Mouse (Mus musculus) left cerebral cortex, postnatal 36 days (tissue): Measurements from ENCODE around the gene Ddx59. TPM values are rescaled to one million over a fixed set of nuclear protein-coding genes. Genes with fewer than 3 reads are reported as not detected.
A peak's percentile ranks its signal among the peaks of the same experiment; 100 is the strongest.

Experiments
- DNase-seq, 2 experiments: peaks; one replicate each; pipeline ENCODE4 v3.0.0; 2021 to 2022; ENCODE audit warnings: low spot score in 2 of 2, mixed read lengths in 1 of 2
- intact Hi-C: fragments of 180-260 bp; cut with DNase I; formaldehyde crosslinking; loops from one replicate; pipeline ENCODE4 v1.15.1; 2025
- total RNA-seq, 2 experiments: library from RNA; stranded (reverse); gene quantifications; 2 replicates each; pipeline ENCODE4 v1.2.3; 2021

Ddx59 gene
- 10 to 100 TPM in 1 of 2 experiments, 1 to 10 TPM in 1; 9.5 to 11.5 TPM for total RNA-seq

DNA sequence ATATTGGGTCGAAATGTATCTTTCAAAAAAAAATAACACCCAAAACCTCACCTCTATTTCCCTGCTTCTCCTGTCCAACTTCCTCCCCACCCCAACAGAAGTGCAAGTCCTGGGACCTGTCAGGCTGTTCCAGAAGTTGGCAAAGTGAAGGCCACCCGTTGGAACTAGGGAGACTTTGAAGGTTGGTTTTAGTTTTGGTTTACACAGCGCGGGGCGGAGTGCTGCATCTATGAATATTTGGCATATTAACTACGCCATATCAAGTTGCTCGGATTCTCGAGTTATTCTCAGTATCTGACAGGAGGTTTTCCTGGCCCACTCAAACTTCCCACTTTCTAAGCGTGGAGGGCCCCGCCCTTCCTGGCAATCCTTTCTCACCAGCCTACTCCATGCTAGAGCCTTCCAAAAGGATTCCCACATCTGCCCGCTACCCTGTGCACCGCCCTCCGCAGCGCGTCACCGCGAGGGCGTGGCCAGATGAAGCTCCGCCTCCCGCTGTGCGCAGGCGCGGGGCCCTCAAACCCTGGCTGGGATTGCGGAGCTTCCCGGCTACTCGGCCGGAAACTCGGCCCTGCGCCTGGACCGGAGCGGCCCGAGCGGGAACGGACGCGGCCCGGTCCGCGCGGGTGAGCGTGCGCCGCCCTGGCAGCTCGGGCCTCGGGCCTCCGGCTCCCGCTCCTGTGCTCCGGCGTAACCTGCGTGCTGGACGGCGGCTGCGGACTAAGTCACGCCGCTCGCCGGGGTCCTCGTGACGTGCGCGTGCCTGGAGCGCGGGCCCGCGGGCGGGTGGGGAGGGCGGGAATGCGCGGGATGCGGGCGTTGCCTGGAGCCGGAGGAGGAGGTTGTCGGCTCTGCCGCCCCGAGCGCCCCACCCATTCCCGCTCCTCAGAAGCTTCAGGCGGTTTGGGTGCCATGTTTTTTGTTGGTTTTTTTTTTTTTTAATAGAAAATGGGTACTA is at the start of gene Ddx59:
Gene Ddx59, plus strand, starts transcription at position 474 of the 958 bp plus-strand sequence.
- intact Hi-C loops, result loop anchor here (1.0 to 10.0 kb wide), 2 partner anchors 69 to 110 kb away; partner anchors contain the start of gene Camsap2
- DNase-seq, result peak; percentile 98 to 99

DNA sequence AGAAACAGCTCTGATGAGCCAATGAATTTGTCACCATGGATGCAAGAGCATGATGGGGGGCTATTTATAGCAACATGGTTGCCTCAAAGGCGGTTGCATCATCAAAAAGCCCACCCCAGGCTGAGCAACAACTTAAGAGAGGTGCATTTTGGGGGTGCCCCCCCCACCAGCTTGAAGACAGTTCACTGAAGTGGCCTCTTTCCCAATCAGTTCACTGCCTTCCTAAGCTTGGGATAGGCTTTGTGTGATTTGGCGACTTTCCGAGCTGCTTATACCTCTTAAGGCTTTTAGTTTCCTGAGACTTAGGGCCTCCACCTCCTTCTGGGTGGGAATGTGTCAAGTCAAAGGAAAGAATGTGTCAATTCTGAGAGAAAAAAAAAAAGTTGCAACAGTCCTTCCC is 49.1 kb upstream of the Ddx59 start:
- DNase-seq, result no peak
- intact Hi-C loops, result no loop called here

DNA sequence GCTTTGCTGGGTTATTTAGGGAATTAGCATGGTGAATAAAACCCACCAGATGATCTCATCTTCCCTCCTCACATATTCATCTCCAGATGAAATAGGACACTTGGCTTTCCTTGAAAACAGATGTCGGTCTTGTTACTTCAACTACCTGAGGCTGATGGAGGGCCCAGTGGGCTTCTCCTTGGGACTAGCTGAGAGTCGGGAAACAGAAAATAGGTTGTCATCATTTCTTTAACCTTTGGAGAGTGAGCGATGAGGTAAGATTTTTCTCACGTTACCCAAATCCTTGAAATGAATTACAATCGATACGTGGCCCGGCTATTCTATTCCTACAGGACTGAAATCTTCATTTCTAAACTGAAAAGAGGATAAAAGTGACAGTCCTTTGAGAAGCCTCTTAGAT is 35.8 kb upstream of the Ddx59 start:
- no peak for DNase-seq
- intact Hi-C loops, result no loop called here

DNA sequence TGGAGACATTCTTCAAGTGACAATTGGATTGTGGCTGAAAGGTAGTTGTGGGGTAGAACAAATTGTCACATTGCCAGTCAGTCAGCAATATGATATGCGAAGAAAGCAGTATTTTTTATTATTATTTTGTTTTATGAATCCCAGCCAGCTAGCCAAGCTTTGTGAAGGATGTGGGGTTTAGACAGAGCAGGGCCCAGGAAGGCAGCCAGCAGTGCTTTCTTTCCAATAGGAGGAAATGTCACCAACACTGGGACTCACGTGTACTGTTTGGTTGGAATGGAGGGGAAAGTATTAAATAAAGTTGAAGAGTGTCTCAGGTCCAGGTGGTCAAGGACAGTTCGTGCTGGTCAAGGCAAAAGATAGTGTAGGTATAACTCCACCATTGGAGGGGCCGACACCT is 34.9 kb upstream of the Ddx59 start:
- DNase-seq, result no peak
- intact Hi-C loops, result no loop called here

DNA sequence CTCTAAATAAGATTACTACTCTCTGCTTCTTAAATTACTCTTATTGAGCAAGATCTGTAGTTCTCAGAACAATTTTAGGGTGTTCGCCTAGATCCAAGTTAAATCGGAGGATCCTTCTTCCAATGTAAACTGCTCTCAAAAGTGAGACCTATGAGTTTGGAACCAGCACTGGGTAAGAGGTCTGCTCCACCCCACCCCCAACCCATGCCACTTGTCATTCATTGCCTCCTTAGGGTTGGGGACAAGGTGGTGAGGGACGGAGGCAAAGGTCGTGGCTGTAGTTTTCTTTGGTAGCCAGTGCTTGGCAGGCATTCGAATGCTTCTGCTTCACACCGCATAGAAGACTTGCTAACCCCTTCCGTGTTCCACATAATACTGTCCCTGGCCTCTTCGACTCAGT is 34.5 kb upstream of the Ddx59 start:
- intact Hi-C loops, result no loop called here
- DNase-seq, result no peak

DNA sequence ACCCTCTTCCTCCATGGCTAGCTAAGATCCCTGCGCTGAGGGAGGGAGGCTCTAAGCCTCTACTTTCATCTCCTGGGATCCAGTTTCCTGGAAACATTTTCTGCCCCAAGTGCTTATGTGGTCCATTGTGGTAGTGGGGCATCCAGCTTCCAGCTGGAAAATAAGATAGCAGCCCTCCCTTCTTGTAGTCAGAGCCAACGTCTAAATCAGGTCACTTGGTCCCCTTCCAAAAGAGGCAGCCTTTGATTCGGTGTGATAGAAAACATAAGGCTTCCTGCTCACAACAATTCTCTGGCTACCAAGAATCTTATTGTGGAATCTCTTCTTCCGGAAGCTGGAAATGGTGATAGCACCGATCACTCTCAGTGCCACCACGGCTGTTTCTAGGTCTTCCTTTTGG is 33.9 kb upstream of the Ddx59 start:
- no peak for DNase-seq
- intact Hi-C loops, result no loop called here

DNA sequence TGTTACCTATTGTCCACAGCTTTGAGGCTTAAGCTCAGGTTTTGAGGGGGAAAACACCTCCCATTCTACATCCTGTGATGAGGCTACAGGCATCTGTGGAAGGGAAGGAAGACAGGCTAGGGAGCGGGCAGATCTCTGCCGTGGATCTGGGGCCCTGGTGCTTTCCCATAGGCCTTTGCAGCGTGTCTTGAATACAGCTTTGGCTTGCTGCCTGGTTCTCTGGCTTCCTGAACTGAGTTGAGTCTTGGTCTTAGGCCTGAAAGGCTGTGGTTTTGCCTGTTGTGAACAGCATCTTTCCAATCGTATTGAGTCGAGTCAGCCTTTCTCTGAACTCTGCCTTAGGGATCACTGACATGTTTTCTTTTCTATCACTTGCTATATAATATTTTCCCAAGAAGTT is 33.5 kb upstream of the Ddx59 start:
- DNase-seq, result no peak
- intact Hi-C loops, result no loop called here

DNA sequence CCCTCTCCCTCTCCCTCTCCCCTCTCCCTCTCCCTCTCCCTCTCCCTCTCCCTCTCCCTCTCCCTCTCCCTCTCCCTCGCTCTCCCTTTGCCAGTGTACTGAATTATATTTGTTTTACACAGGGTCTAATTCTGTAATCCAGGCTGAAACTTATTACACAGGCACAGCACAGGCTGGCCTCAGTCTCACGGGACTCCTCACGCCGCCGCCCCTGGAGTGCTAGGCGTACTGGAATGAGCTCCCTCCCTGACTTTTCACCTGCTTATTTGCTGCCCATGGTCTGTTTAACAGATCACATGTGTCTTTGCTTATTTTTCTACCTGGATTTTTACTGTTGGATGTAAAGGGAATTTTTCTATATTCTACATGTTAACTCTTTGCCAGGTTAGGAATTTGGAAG is 28.2 kb upstream of the Ddx59 start:
- intact Hi-C loops, result no loop called here
- DNase-seq, result no peak

DNA sequence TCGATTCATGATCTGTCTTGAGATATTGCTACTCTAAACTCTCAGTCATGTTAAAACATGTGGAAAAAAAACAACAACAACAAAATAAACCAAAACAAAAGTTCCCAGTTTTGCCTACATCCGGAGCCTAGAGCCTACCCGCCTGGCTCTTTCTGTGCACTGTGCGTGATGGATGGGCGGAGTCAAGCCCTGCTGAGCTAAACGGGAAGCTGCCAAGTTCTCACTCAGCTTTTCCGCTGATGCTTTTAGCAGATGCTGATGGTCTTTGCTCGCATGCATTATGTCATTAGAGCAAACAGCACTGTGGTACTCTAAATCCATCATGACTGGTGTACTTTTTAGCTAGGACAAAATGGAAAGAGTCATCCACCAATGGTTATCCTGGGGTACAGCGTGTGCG is 20.6 kb upstream of the Ddx59 start:
- DNase-seq, result no peak

DNA sequence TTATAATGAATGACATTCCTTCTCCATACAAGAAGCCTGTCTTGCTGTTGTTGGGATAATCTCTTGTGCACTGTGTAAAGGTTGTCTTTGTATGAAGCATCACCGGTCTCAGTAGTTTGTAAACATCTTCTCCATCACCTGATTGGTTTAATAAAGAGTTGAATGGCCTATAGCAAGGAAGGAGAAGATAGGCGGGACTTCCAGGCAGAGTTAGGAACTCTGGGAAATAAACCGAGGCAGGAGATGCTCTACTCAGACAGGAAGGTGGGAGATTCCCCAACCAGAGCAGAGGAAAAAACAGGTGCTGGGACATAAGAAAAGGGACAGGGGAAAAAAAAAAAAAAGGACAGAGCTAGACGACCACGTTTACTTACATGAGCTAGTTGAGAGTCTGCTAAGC is 20.0 kb upstream of the Ddx59 start:
- intact Hi-C loops, result no loop called here

More for the DNA sequence above, 20.6 kb upstream of the Ddx59 start:
- intact Hi-C loops, result no loop called here

DNA sequence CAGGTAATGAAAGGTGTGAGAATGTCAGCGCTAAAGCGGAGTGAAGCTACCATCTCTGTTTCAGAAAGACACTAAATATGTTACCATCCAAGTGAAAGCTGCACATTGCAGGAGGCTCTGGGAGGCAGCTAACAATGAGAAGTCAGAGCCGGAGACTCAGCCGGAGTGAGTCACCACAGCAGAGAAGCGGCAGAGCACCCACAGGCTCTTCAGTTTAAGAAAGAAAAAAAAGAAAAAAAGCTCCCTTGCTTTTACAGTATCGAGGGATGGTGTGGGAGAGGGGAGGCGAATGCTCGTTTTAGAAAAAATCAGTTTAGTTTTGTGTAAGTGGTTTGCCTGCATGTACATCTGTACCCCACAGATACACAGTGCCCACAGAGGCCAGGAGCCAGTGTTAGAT is 13.8 kb upstream of the Ddx59 start:
- intact Hi-C loops, result loop anchor here (5.0 kb wide), 1 partner anchor 54 kb away; the partner anchor contains the start of gene Camsap2
- peak; percentile 54 to 58 for DNase-seq

More for the DNA sequence above, 20.0 kb upstream of the Ddx59 start:
- DNase-seq, result no peak

DNA sequence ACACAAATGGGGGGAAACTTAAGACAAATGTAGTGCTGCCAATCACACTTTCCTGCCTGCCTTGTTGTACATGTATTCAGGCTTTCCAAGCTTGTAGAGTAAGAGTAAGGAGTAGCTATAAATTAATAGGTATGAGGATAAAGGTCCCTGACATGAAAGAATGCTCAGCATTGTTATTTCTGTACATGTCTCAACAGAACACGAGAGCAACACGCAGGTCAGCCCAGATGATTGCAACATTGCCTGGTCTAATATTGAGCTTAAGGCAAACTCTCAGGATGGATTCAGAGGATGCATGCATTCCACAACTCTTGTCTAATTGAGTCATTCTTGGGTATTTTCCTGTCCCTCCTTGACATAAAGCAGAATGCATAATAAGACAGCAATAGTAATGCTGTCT is 5.4 kb upstream of the Ddx59 start:
- intact Hi-C loops, result loop anchor here (10.0 kb wide), 1 partner anchor 105 kb away; no protein-coding TSS in a partner anchor
- DNase-seq, result no peak

DNA sequence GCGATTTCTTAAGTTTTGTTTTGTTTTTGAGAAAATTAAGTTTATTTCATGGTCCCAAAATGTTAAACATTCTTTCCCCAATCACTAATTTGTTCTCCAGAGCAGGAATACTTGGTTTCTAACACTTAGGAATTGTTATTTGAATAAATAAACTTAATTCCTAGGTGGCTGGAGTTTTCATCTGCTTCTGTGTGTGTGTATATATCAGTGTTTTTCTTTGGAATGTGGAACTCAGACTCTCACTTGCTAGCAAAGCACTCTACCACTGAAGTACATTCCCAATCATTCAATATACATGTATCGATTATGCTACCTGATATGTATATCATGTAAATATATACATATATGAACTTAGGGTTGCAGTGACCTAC is 670 bp downstream of the Ddx59 start:
- DNase-seq, result no peak
- intact Hi-C loops, result loop anchor here (1.0 to 10.0 kb wide), 2 partner anchors 69 to 111 kb away; partner anchors contain the start of gene Camsap2

DNA sequence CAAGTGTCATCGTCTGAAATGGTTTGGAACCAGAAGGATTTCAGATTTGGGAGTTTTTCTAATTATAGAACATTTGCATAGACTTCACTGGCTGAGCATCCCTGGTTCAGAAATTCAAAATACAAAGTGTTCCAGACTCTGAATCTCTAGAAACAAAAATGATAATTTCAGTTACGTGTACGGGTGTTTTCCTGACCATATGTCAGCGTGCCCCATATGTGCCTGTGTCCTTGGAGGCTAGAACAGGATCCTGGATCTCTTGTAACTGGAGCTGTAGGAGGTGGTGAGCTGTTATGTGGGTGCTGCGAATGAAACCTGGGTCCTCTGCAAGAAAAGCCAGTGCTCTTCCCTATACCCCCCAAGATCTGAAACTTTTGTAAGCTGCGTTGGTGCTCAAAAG is 3.3 kb downstream of the Ddx59 start:
- peak; percentile 47 to 48 for DNase-seq
- intact Hi-C loops, result loop anchor here (10.0 kb wide), 1 partner anchor 114 kb away; no protein-coding TSS in a partner anchor

DNA sequence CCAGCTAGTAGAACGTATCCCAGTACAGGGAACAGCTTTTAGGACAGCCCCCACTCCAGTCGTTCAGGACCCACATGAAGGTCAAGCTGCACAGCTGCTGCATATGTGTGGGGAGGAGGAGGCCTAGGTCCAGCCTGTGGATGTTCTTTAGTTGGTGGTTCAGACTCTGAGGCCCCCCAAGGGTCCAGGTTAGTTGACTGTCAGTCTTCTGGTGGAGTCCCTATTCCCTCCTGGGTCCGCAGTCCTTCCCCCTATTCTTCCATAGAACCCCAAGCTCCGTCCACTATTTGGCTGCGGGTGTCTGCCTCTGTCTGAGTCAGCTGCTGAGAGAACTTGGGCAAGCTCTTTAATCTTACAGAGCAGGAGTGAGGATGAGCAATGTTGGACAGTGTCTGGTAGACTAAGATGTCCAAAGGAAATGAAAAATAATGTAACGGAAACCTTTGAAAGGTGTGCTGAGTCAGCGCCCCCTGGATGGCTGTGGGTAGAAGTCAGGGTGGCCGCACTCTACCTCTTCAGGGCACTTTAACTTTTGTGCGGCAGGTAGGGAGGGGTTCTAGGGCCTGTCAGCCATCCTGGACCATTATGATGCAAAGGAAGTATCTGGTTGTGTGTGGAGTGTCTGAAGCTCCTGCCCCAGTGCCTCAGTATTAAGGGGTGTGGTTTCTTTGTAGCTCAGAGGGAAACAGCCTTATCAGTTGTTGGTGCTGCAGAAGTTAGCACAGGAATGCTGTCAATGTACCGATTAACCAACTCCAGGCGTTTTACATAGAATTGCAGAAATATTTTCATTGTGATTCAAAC is 12.3 kb downstream of the Ddx59 start:
- DNase-seq, result no peak
- intact Hi-C loops, result no loop called here

DNA sequence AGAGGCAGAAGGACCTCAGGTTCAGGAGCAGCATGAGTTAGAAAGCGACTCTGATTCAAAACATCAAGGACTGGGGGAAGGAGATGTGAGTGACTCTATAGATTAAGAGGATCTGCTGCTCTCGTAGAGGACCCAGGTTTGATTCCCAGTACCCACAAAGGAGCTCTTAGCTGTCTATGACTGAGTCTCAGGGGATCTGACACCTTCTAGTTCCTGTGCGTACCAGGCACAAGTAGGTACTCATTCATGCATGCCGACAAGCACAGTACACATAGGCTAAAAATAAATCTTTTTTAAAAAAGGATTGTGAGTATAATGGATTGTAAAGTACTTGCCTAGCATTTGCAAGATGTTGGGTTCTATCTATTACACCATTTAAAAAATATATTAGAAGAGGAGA is 13.9 kb downstream of the Ddx59 start:
- no peak for DNase-seq
- intact Hi-C loops, result no loop called here

DNA sequence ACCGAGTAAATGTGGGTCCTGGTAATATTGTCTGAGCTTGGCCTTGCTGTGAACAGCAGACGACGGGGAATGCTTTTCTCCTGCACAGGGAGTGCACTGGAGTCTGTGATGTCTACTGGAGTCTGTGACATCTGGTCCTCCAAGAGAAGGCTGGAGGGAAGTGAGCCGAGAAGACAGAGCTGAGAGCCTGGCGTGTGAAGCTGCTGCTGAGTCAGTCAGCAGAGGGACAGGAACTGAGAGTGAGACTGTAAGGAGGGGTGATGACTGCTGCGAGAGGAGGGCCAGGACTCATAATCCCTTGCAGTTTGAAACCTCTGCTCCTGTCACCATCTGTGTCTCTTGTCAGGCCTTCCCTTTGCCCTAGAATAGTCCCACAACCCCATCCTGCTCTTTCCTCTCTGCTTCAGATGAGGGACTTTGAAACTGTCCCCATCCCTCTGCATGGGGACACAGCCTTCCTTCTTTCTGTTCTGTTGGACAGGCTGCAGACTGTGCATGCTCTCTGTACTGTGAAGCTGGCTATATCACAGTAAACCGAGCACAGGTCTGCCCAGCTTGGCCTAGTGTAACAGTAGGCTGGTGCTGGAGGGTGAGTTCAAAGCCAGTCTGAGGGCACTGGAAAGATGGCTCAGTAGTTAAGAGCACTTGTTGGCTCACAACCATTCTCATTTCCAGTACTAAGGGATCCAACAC is 15.2 kb downstream of the Ddx59 start:
- no peak for DNase-seq
- intact Hi-C loops, result no loop called here

DNA sequence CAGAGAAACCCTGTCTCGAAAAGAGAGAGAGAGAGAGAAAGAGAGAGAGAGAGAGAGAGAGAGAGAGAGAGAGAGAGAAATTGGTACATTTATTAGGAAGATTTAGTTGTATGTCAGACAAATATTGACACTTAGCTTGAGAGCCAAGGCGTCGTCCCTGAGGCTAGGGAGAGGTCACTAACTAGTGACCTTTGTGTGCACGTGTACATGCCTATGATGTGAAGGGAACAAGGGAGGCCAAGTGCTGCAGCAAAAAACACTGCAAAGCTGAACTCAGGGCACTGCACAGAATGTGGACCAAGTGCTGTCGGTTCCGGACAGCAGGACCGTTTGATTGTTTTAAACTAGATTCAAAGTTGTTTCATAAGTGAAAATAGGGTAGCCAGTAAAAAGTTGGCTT is 25.7 kb downstream of the Ddx59 start:
- DNase-seq, result no peak
- intact Hi-C loops, result loop anchor here (5.0 kb wide), 1 partner anchor 148 kb away; no protein-coding TSS in a partner anchor

DNA sequence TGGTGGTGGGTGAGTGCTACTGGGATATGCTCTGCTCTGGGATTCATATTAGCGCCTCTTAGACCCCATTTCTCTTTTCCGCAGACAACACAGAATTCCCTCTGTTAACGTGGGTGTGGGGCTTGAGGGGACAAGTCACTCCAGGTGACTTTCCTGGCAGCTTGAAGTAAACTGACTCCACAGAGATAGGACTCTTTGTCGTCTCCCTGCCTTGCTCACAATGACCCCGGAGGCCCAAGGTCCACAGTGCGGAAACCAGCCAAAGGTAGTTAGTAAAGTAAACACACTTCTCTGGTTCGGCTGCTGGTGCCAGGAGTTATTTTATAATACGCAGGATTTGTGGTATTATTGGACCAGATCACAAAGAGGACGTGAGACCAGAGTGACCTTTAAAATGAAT is 27.7 kb downstream of the Ddx59 start:
- intact Hi-C loops, result loop anchor here (5.0 kb wide), 1 partner anchor 151 kb away; no protein-coding TSS in a partner anchor
- no peak for DNase-seq
